Mouse (Mus musculus): ENCODE measurements around the gene Vmn1r199.

- TF ChIP-seq POLR2A (IDR thresholded peaks at IDR 0.05; ENCODE audit: insufficient read length, low read depth) = no peak
- no peak for TF ChIP-seq TCF12 (IDR thresholded peaks at IDR 0.05; ENCODE audit: insufficient read depth, poor library complexity, severe bottlenecking)
- no peak for TF ChIP-seq SRF (IDR thresholded peaks at IDR 0.05; ENCODE audit: control insufficient read depth, insufficient read length, low read depth)
- no peak for TF ChIP-seq TCF3 (IDR thresholded peaks at IDR 0.05; ENCODE audit: insufficient read length, low read depth)
- no peak for TF ChIP-seq MAX (IDR thresholded peaks at IDR 0.05; ENCODE audit: low read depth)
- TF ChIP-seq USF1 (IDR thresholded peaks at IDR 0.05; ENCODE audit: low read depth) = no peak
- TF ChIP-seq POLR2AphosphoS2 (IDR thresholded peaks at IDR 0.05; ENCODE audit: insufficient read length, low read depth) = no peak
- TF ChIP-seq E2F4 (IDR thresholded peaks at IDR 0.05; ENCODE audit: insufficient read depth) = no peak
Measured at GRCm38 (mm10) chr13:22379518-22379917, at the start of gene Vmn1r199.

All from myocyte (in vitro differentiated cells).